Mouse (Mus musculus) large intestine, adult 2 months (tissue): ENCODE data around the gene Igsf3. TPM values are rescaled to one million over a fixed set of nuclear protein-coding genes. Genes with fewer than 3 reads are reported as not detected.
A peak's percentile ranks its signal among the peaks of the same experiment; 100 is the strongest.

ENCODE experiments used
- DNase-seq: peaks from one replicate; pipeline ENCODE4 v3.0.0-alpha.2; 2012; ENCODE audit warnings: low read depth, low spot score
- WGBS: fragments of 180-500 bp; shearing (Covaris S2); methylation state at CpG from one replicate; pipeline ENCODE4 v1.1.7; 2018; 5-methylcytosine and 5-hydroxymethylcytosine counted together
- polyA plus RNA-seq: library from polyadenylated mRNA; depleted of rRNA; stranded (reverse); fragments of >200 nt; gene quantifications from 2 replicates; pipeline ENCODE4 v1.2.3, GENCODE M21; 2012

Igsf3 gene
- polyA plus RNA-seq, 1 experiment, result 5.5 TPM

GRCm38 (mm10) chr3:101430755-101431115 lies 53.9 kb downstream of the Igsf3 start:
- WGBS, result 65% methylated on average over 2 of the region's 2 CpGs
- DNase-seq, result no peak

- no peak for DNase-seq
- 91% methylated on average over 8 of the region's 8 CpGs for WGBS
Observed at GRCm38 (mm10) chr3:101435672-101436071, 58.8 kb downstream of the Igsf3 start.

GRCm38 (mm10) chr3:101436469-101436868 lies 59.6 kb downstream of the Igsf3 start:
- no peak for DNase-seq
- WGBS, result 91% methylated on average over 4 of the region's 4 CpGs

GRCm38 (mm10) chr3:101437021-101437563 lies 60.2 kb downstream of the Igsf3 start:
- no peak for DNase-seq
- WGBS, result 86% methylated on average over 12 of the region's 12 CpGs

GRCm38 (mm10) chr3:101443265-101443881 lies 66.5 kb downstream of the Igsf3 start:
- DNase-seq, result no peak
- 80% methylated on average over 11 of the region's 11 CpGs for WGBS

GRCm38 (mm10) chr3:101444437-101444836 lies 67.6 kb downstream of the Igsf3 start:
- DNase-seq, result peak; percentile 32
- WGBS, result 32% methylated on average over 8 of the region's 8 CpGs

- 34% methylated on average over 4 of the region's 4 CpGs for WGBS
Observed at GRCm38 (mm10) chr3:101447239-101447638, 70.4 kb downstream of the Igsf3 start.

GRCm38 (mm10) chr3:101448765-101449164 lies 71.9 kb downstream of the Igsf3 start:
- DNase-seq, result no peak
- WGBS, result 86% methylated on average over 3 of the region's 3 CpGs

More at GRCm38 (mm10) chr3:101447239-101447638, 70.4 kb downstream of the Igsf3 start:
- DNase-seq, result no peak

GRCm38 (mm10) chr3:101450811-101451428 lies 74.0 kb downstream of the Igsf3 start:
- no peak for DNase-seq
- 84% methylated on average over 30 of the region's 31 CpGs for WGBS

- WGBS, result 86% methylated on average over 7 of the region's 7 CpGs
Observed at GRCm38 (mm10) chr3:101460618-101461017, 83.7 kb downstream of the Igsf3 start.

GRCm38 (mm10) chr3:101461046-101461445 lies 84.2 kb downstream of the Igsf3 start:
- 92% methylated on average over 7 of the region's 7 CpGs for WGBS
- DNase-seq, result no peak

More at GRCm38 (mm10) chr3:101460618-101461017, 83.7 kb downstream of the Igsf3 start:
- DNase-seq, result no peak

GRCm38 (mm10) chr3:101461816-101462215 lies 84.9 kb downstream of the Igsf3 start:
- DNase-seq, result no peak
- 75% methylated on average over 8 of the region's 8 CpGs for WGBS

- peak; percentile 35 for DNase-seq
- WGBS, result 27% methylated on average over 5 of the region's 5 CpGs
Observed at GRCm38 (mm10) chr3:101462294-101462693, 85.4 kb downstream of the Igsf3 start.

GRCm38 (mm10) chr3:101463491-101463890 lies 86.6 kb downstream of the Igsf3 start:
- no peak for DNase-seq
- WGBS, result 93% methylated on average over 3 of the region's 3 CpGs

GRCm38 (mm10) chr3:101469675-101470074 lies 92.8 kb downstream of the Igsf3 start:
- DNase-seq, result no peak
- 89% methylated on average over 9 of the region's 9 CpGs for WGBS

GRCm38 (mm10) chr3:101471881-101472280 lies 95.0 kb downstream of the Igsf3 start:
- WGBS, result 28% methylated on average over 4 of the region's 4 CpGs
- no peak for DNase-seq

- no peak for DNase-seq
- 86% methylated on average over 6 of the region's 6 CpGs for WGBS
Observed at GRCm38 (mm10) chr3:101481951-101482350, 105.1 kb downstream of the Igsf3 start.

- no peak for DNase-seq
- WGBS, result 77% methylated on average over 3 of the region's 3 CpGs
Observed at GRCm38 (mm10) chr3:101483256-101483983, 106.5 kb downstream of the Igsf3 start.

GRCm38 (mm10) chr3:101486054-101486765 lies 109.3 kb downstream of the Igsf3 start:
- WGBS, result 30% methylated on average over 4 of the region's 4 CpGs
- DNase-seq, result no peak

GRCm38 (mm10) chr3:101487436-101487835 lies 110.6 kb downstream of the Igsf3 start:
- DNase-seq, result no peak
- 74% methylated on average over 5 of the region's 5 CpGs for WGBS
